Mouse (Mus musculus): ENCODE measurements around the gene Trp53inp2. TPM values are rescaled to one million over a fixed set of nuclear protein-coding genes. Genes with fewer than 3 reads are reported as not detected.
A peak's percentile ranks its signal among the peaks of the same experiment; 100 is the strongest.

The Trp53inp2 gene
- polyA plus RNA-seq, 2 experiments = 15.5 to 26.8 TPM

GRCm38 (mm10) chr2:155382791-155383438 is 2.1 kb downstream of the Trp53inp2 start:
- Histone ChIP-seq H3K36me3 (ENCODE audit: control insufficient read depth, insufficient read depth, low read length) (peaks cover 8% of the 10 kb centered on the region; the same call in 1 of the 2 replicates), H3K4me1 (ENCODE audit: control insufficient read depth, insufficient read depth, low read length) (peaks cover 16% of the 10 kb centered on the region), H3K9me3 (ENCODE audit: control insufficient read depth, low read length) (no peaks in the 10 kb centered on the region), H3K27ac (replicated peaks; ENCODE audit: low read depth, low read length) (no peak overlapping the region; the same call in 1 of the 2 replicates), H3K4me2 (replicated peaks; ENCODE audit: low read depth, low read length, severe bottlenecking) (peak overlapping the region; percentile 84), H3K27me3 (ENCODE audit: control insufficient read depth, insufficient read depth, low read length) (peaks cover 3% of the 10 kb centered on the region; the same call in 1 of the 2 replicates), H3K4me3 (replicated peaks; ENCODE audit: low read length) (peak overlapping the region; percentile 96; the same call in 1 of the 2 replicates), H3K9ac (ENCODE audit: low read depth, low read length, severe bottlenecking) (no peak overlapping the region)
- DNase-seq (ENCODE audit: low spot score) (peak; percentile 58), ATAC-seq (ENCODE audit: low FRiP score, low read depth) (no peak)
- 51% methylated on average over 2 of the region's 2 CpGs for WGBS
- no peak for TF ChIP-seq POLR2A (IDR thresholded peaks at IDR 0.05; ENCODE audit: borderline replicate concordance, extremely low read depth, insufficient read depth, insufficient read length)

- Histone ChIP-seq H3K27me3 (ENCODE audit: control insufficient read depth, insufficient read depth, low read length) (peaks cover 3% of the 10 kb centered on the region; the same call in 1 of the 2 replicates), H3K36me3 (ENCODE audit: control insufficient read depth, insufficient read depth, low read length) (peaks cover 29% of the 10 kb centered on the region), H3K4me2 (replicated peaks; ENCODE audit: low read depth, low read length, severe bottlenecking) (no peak overlapping the region), H3K9me3 (ENCODE audit: control insufficient read depth, low read length) (no peaks in the 10 kb centered on the region), H3K4me3 (replicated peaks; ENCODE audit: low read length) (no peak overlapping the region), H3K4me1 (ENCODE audit: control insufficient read depth, insufficient read depth, low read length) (peaks cover 16% of the 10 kb centered on the region), H3K9ac (ENCODE audit: low read depth, low read length, severe bottlenecking) (no peak overlapping the region), H3K27ac (replicated peaks; ENCODE audit: low read depth, low read length) (no peak overlapping the region)
- ATAC-seq (ENCODE audit: low FRiP score, low read depth) (no peak), DNase-seq (ENCODE audit: low spot score) (peak; percentile 87)
- TF ChIP-seq POLR2A (IDR thresholded peaks at IDR 0.05; ENCODE audit: borderline replicate concordance, extremely low read depth, insufficient read depth, insufficient read length) = no peak
- WGBS = 29% methylated on average over 7 of the region's 7 CpGs
These were observed 4.2 kb downstream of the Trp53inp2 start for GRCm38 (mm10) chr2:155385090-155385489.

- Histone ChIP-seq H3K27me3 (ENCODE audit: control insufficient read depth, insufficient read depth, low read length) (no peaks in the 10 kb centered on the region), H3K4me2 (replicated peaks; ENCODE audit: low read depth, low read length, severe bottlenecking) (no peak overlapping the region), H3K4me1 (ENCODE audit: control insufficient read depth, insufficient read depth, low read length) (peaks cover 14% of the 10 kb centered on the region), H3K27ac (replicated peaks; ENCODE audit: low read depth, low read length) (no peak overlapping the region), H3K9ac (ENCODE audit: low read depth, low read length, severe bottlenecking) (0 out of 2 replicates have a peak overlapping the region, but pooled peaks have one; percentile 2), H3K36me3 (ENCODE audit: control insufficient read depth, insufficient read depth, low read length) (peaks cover 37% of the 10 kb centered on the region), H3K4me3 (replicated peaks; ENCODE audit: low read length) (no peak overlapping the region), H3K9me3 (ENCODE audit: control insufficient read depth, low read length) (no peaks in the 10 kb centered on the region)
- WGBS = 36% methylated on average over 15 of the region's 18 CpGs
- no peak for DNase-seq (ENCODE audit: low spot score)
- no peak for ATAC-seq (ENCODE audit: low FRiP score, low read depth)
- no peak for TF ChIP-seq POLR2A (IDR thresholded peaks at IDR 0.05; ENCODE audit: borderline replicate concordance, extremely low read depth, insufficient read depth, insufficient read length)
These were observed 5.1 kb downstream of the Trp53inp2 start for GRCm38 (mm10) chr2:155385731-155386533.

GRCm38 (mm10) chr2:155386534-155386899 is 5.7 kb downstream of the Trp53inp2 start:
- H3K27me3 ChIP-seq (ENCODE audit: control insufficient read depth, insufficient read depth, low read length) = no peaks in the 10 kb centered on the region
- 16% methylated on average over 26 of the region's 27 CpGs for WGBS
- DNase-seq (ENCODE audit: low spot score) (no peak), ATAC-seq (ENCODE audit: low FRiP score, low read depth) (no peak)
- no peaks in the 10 kb centered on the region for H3K9me3 ChIP-seq (ENCODE audit: control insufficient read depth, low read length)
- no peak overlapping the region for H3K27ac ChIP-seq (replicated peaks; ENCODE audit: low read depth, low read length)
- TF ChIP-seq POLR2A (IDR thresholded peaks at IDR 0.05; ENCODE audit: borderline replicate concordance, extremely low read depth, insufficient read depth, insufficient read length) = no peak
- peaks cover 14% of the 10 kb centered on the region for H3K4me1 ChIP-seq (ENCODE audit: control insufficient read depth, insufficient read depth, low read length)
- no peak overlapping the region for H3K4me3 ChIP-seq (replicated peaks; ENCODE audit: low read length)
- H3K9ac ChIP-seq (ENCODE audit: low read depth, low read length, severe bottlenecking) = 0 out of 2 replicates have a peak overlapping the region, but pooled peaks have one; percentile 2
- peaks cover 43% of the 10 kb centered on the region for H3K36me3 ChIP-seq (ENCODE audit: control insufficient read depth, insufficient read depth, low read length)
- H3K4me2 ChIP-seq (replicated peaks; ENCODE audit: low read depth, low read length, severe bottlenecking) = no peak overlapping the region

- no peak for ATAC-seq (ENCODE audit: low FRiP score, low read depth)
- Histone ChIP-seq H3K9ac (ENCODE audit: low read depth, low read length, severe bottlenecking) (0 out of 2 replicates have a peak overlapping the region, but pooled peaks have one; percentile 2), H3K4me1 (ENCODE audit: control insufficient read depth, insufficient read depth, low read length) (peaks cover 14% of the 10 kb centered on the region), H3K27ac (replicated peaks; ENCODE audit: low read depth, low read length) (no peak overlapping the region), H3K36me3 (ENCODE audit: control insufficient read depth, insufficient read depth, low read length) (peaks cover 44% of the 10 kb centered on the region), H3K27me3 (ENCODE audit: control insufficient read depth, insufficient read depth, low read length) (no peaks in the 10 kb centered on the region), H3K4me2 (replicated peaks; ENCODE audit: low read depth, low read length, severe bottlenecking) (no peak overlapping the region), H3K9me3 (ENCODE audit: control insufficient read depth, low read length) (no peaks in the 10 kb centered on the region), H3K4me3 (replicated peaks; ENCODE audit: low read length) (no peak overlapping the region)
- 65% methylated on average over 4 of the region's 4 CpGs for whole genome bisulfite sequencing
- no peak for DNase-seq (ENCODE audit: low spot score)
- no peak for TF ChIP-seq POLR2A (IDR thresholded peaks at IDR 0.05; ENCODE audit: borderline replicate concordance, extremely low read depth, insufficient read depth, insufficient read length)
These were observed 6.2 kb downstream of the Trp53inp2 start for GRCm38 (mm10) chr2:155387052-155387451.

Measured in limb, embryonic 14.5 days (tissue).